Mouse (Mus musculus): ENCODE measurements at regions not wholly inside any gene's neighbourhood (a gene's known extent, or its start where the extent isn't known, plus 50 kb on each side); places are given as distances from the start of the nearest gene placed in this dataset.
A peak's percentile ranks its signal among the peaks of the same experiment; 100 is the strongest.

DNA sequence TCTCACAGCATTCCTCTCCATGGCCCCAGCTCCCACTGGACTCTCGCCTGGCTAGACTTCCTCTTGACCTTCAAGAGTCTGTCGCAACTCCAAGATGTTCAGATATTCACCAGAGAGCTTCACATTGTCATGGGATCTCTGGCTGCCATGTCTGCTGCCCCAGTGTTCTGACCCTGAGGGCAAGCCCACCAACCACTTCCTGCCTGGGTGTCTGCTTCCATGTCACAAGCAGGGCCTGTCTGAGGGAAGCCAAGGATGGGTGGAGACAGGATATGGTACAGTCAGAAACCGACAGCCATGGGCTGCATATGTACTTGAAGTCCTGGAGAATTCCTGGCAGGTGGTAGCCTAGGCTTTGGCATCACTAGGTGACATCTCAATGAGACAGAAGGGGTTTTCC, 69.8 kb downstream of the Lsm3 start:
- Histone ChIP-seq H3K27me3 (ENCODE audit: control insufficient read depth, insufficient read depth, low read length) (no peaks in the 10 kb centered on the region), H3K4me3 (replicated peaks; ENCODE audit: insufficient read depth, low read depth, low read length) (no peak overlapping the region), H3K27ac (ENCODE audit: insufficient read depth, low read length) (no peak overlapping the region), H3K4me1 (ENCODE audit: control insufficient read depth, insufficient read depth, low read length) (no peaks in the 10 kb centered on the region)
- WGBS = 92% methylated on average over 3 of the region's 3 CpGs
- no peak for TF ChIP-seq POLR2A (IDR thresholded peaks at IDR 0.05; ENCODE audit: borderline replicate concordance, insufficient read depth, low read length)
- no peak for TF ChIP-seq CTCF (IDR thresholded peaks at IDR 0.05; ENCODE audit: borderline replicate concordance, insufficient read depth, low read depth, low read length)
- no peak for DNase-seq

DNA sequence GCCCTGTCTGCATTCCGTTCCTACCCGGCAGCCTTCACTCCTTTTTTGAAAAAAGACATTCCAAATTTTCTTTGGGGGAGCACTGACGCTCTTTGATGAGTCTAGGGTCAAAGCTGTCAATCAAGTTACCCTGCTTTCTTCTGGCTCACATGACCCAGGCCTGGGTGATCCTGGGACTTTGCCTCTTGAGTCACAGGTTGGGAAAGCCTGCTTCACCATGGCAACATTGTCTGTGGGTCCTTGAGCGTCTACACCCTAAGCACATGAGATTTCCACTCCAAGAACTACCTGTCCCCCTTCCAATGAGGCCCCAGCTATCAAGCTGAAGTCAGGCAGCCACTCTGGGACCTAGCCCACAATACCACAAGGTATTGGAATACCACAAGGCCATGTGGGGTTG, 73.5 kb downstream of the Lsm3 start:
- Histone ChIP-seq H3K27me3 (ENCODE audit: control insufficient read depth, insufficient read depth, low read length) (no peaks in the 10 kb centered on the region), H3K27ac (ENCODE audit: insufficient read depth, low read length) (no peak overlapping the region), H3K4me3 (replicated peaks; ENCODE audit: insufficient read depth, low read depth, low read length) (no peak overlapping the region), H3K4me1 (ENCODE audit: control insufficient read depth, insufficient read depth, low read length) (no peaks in the 10 kb centered on the region)
- no peak for DNase-seq
- TF ChIP-seq POLR2A (IDR thresholded peaks at IDR 0.05; ENCODE audit: borderline replicate concordance, insufficient read depth, low read length) = no peak
- no peak for TF ChIP-seq CTCF (IDR thresholded peaks at IDR 0.05; ENCODE audit: borderline replicate concordance, insufficient read depth, low read depth, low read length)
- WGBS = 97% methylated on average over 4 of the region's 4 CpGs

DNA sequence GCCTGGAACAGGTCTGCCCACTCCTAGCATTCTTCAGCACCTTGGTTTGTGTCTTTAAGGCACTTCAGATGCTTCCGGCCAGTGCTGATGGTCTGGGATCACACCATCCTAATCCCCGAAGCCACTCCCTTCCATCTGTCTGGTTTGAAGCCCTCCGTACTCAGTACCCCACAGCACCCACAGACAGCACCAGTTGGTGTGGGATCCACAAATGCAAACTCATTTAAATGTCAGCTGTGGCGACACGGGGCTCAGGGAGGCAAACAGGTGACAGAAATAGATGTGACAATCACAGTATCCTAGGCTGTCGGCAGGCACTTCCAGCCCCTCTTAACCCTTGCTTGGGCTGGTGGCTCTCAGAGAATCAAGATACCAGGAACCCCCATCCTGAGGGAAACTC, 74.7 kb downstream of the Lsm3 start:
- Histone ChIP-seq H3K4me3 (replicated peaks; ENCODE audit: insufficient read depth, low read depth, low read length) (no peak overlapping the region), H3K4me1 (ENCODE audit: control insufficient read depth, insufficient read depth, low read length) (no peaks in the 10 kb centered on the region), H3K27ac (ENCODE audit: insufficient read depth, low read length) (no peak overlapping the region), H3K27me3 (ENCODE audit: control insufficient read depth, insufficient read depth, low read length) (no peaks in the 10 kb centered on the region)
- WGBS = 35% methylated on average over 6 of the region's 6 CpGs
- no peak for DNase-seq
- TF ChIP-seq CTCF (IDR thresholded peaks at IDR 0.05; ENCODE audit: borderline replicate concordance, insufficient read depth, low read depth, low read length) = no peak

DNA sequence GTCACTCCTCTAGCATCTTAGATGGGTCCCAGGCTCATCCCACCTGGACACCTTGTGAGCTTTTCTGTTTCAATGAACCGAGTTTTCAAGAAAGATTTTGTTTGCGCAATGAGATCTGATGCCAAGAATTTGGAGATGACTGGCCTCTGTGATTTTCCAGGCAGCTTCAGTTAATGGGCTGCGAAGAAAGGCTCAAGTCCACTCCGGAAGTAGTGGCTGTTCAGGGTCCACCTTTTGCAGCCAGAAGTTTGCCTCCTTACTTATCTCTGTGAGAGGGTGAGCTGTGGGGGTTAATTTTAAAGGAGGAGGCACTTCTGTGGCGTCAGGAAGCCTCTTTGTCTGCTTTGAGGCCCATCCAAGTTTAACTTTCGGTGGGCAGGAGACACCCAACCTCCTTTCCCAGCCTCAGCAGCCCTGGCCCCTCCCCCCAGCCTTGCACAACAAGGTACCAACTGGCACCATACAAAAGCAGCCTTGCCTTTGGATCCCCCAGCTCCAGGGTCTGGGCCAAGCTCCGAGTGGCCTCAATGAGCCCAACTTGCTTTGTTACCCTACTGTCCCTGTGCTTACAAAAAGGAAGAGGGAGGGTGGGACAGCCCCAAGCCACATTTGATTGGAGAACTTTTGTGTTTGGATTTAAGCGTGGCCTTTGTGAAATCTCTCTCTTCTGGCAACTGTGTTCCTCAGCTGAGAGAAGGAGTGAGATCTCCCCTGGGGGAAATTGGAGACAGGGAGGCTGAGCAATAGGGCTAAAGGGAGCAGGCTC, 75.3 kb downstream of the Lsm3 start:
- H3K4me3 ChIP-seq (replicated peaks; ENCODE audit: insufficient read depth, low read depth, low read length) = no peak overlapping the region
- no peaks in the 10 kb centered on the region for H3K4me1 ChIP-seq (ENCODE audit: control insufficient read depth, insufficient read depth, low read length)
- no peak overlapping the region for H3K27ac ChIP-seq (ENCODE audit: insufficient read depth, low read length)
- DNase-seq = no peak
- H3K27me3 ChIP-seq (ENCODE audit: control insufficient read depth, insufficient read depth, low read length) = no peaks in the 10 kb centered on the region
- 42% methylated on average over 8 of the region's 8 CpGs for WGBS
- no peak for TF ChIP-seq POLR2A (IDR thresholded peaks at IDR 0.05; ENCODE audit: borderline replicate concordance, insufficient read depth, low read length)
- TF ChIP-seq CTCF (IDR thresholded peaks at IDR 0.05; ENCODE audit: borderline replicate concordance, insufficient read depth, low read depth, low read length) = no peak

DNA sequence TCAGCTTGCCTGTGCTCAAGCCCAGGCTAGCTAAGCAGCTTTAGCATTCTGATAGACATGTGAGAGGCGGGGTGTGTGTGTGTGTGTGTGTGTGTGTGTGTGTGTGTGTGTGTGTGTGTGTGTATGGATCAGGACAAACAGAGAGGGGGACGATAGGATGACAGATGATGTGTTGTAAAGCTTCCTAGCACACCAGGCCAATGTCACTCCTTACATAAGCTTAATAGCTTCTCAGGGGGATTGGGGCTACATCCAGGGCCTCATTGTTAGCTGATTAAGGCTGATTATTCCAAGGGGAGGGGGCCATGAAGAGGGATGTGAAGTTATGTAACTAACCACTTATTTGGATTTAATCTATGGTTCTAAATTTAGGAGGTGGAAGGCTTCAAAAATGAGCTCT, 76.9 kb downstream of the Lsm3 start:
- no peak for DNase-seq
- Histone ChIP-seq H3K4me3 (replicated peaks; ENCODE audit: insufficient read depth, low read depth, low read length) (no peak overlapping the region), H3K4me1 (ENCODE audit: control insufficient read depth, insufficient read depth, low read length) (no peaks in the 10 kb centered on the region), H3K27me3 (ENCODE audit: control insufficient read depth, insufficient read depth, low read length) (no peaks in the 10 kb centered on the region), H3K27ac (ENCODE audit: insufficient read depth, low read length) (no peak overlapping the region)
- WGBS = 71% methylated on average over 2 of the region's 2 CpGs
- TF ChIP-seq POLR2A (IDR thresholded peaks at IDR 0.05; ENCODE audit: borderline replicate concordance, insufficient read depth, low read length) (no peak), CTCF (IDR thresholded peaks at IDR 0.05; ENCODE audit: borderline replicate concordance, insufficient read depth, low read depth, low read length) (no peak)

DNA sequence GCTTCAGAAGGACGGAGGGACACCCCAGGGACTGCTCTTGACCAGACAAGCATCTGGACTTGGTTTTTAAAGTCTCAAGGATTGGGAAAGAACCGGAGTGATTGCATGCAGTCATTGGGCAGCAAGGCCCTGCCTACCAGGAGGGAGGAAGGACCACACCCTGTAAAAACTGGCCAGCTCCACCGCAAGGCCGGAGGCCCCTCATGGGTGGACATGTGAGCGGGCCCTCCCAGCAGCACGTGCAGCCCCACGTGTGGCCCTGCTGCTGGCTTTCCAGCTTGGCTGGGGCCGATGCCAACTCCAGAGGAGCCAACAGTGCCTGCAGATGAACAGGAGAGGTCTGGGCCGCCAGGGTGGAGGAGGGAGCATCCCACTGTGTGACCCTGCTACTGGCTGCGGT, 83.2 kb downstream of the Lsm3 start:
- TF ChIP-seq CTCF (IDR thresholded peaks at IDR 0.05; ENCODE audit: borderline replicate concordance, insufficient read depth, low read depth, low read length) = no peak
- no peak for TF ChIP-seq POLR2A (IDR thresholded peaks at IDR 0.05; ENCODE audit: borderline replicate concordance, insufficient read depth, low read length)
- Histone ChIP-seq H3K27me3 (ENCODE audit: control insufficient read depth, insufficient read depth, low read length) (no peaks in the 10 kb centered on the region), H3K4me1 (ENCODE audit: control insufficient read depth, insufficient read depth, low read length) (peaks cover 5% of the 10 kb centered on the region), H3K27ac (ENCODE audit: insufficient read depth, low read length) (no peak overlapping the region), H3K4me3 (replicated peaks; ENCODE audit: insufficient read depth, low read depth, low read length) (no peak overlapping the region)
- 12% methylated on average over 10 of the region's 10 CpGs for WGBS
- DNase-seq = peak; percentile 35 to 58

DNA sequence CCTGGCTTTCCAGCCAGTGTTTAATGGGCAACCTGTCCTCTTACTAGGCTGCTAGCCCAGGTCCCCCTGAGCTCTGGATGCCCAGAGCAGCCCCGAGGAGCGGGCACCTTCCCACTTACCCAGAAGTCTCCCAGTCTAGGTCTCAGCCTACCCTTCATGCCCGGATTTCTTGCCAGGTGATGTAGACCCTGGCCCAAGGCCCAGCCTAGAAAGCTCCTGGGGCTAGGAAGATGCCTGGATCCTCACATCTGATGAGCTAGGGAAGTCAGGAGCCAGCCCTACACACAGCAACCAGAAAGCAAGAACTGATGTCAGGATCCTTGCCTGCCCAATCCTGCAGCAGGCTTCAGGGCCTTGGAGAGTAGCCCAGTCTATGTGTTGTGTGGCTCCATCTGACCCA, 83.7 kb upstream of the Slc6a6 start:
- no peak for TF ChIP-seq CTCF (IDR thresholded peaks at IDR 0.05; ENCODE audit: borderline replicate concordance, insufficient read depth, low read depth, low read length)
- TF ChIP-seq POLR2A (IDR thresholded peaks at IDR 0.05; ENCODE audit: borderline replicate concordance, insufficient read depth, low read length) = no peak
- peaks cover 5% of the 10 kb centered on the region for H3K4me1 ChIP-seq (ENCODE audit: control insufficient read depth, insufficient read depth, low read length)
- no peak for DNase-seq
- no peak overlapping the region for H3K4me3 ChIP-seq (replicated peaks; ENCODE audit: insufficient read depth, low read depth, low read length)
- 71% methylated on average over 3 of the region's 3 CpGs for WGBS
- no peaks in the 10 kb centered on the region for H3K27me3 ChIP-seq (ENCODE audit: control insufficient read depth, insufficient read depth, low read length)
- no peak overlapping the region for H3K27ac ChIP-seq (ENCODE audit: insufficient read depth, low read length)

DNA sequence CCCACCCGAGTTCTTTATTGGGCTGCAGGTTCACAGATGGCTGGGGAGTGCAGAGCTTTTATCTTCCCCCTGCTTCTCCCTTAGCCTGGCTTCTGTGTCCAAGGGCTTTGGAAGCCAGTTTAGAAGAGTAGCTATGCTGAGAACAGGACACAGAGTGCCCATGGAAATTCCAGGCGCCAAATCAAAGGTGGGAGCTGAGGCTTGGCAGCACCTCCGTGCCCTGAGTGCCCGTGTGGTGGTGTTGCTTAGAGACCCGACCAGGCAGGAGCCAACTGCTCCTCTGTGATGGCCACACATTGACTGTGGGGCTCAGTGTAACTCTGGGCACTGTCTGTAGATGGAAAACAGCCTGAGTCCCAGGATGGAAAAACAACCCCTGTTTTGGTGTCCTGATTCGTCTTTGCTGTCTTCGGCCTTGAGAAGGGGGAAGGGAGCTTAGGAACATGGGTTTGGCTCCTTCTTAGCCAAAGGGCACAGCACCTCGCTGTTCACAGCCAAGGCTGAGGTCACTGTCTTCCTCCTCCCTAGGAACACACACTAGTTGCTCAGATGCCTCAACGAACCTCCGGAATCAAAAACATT, 77.1 kb upstream of the Slc6a6 start:
- Histone ChIP-seq H3K27me3 (ENCODE audit: control insufficient read depth, insufficient read depth, low read length) (no peaks in the 10 kb centered on the region), H3K4me1 (ENCODE audit: control insufficient read depth, insufficient read depth, low read length) (no peaks in the 10 kb centered on the region), H3K27ac (ENCODE audit: insufficient read depth, low read length) (no peak overlapping the region), H3K4me3 (replicated peaks; ENCODE audit: insufficient read depth, low read depth, low read length) (no peak overlapping the region)
- WGBS = 53% methylated on average over 10 of the region's 10 CpGs
- DNase-seq = no peak
- no peak for TF ChIP-seq POLR2A (IDR thresholded peaks at IDR 0.05; ENCODE audit: borderline replicate concordance, insufficient read depth, low read length)
- TF ChIP-seq CTCF (IDR thresholded peaks at IDR 0.05; ENCODE audit: borderline replicate concordance, insufficient read depth, low read depth, low read length) = no peak

Measured in cerebellum, adult 2 months (tissue).